Mouse (Mus musculus) hindbrain, embryonic 14.5 days (tissue): ENCODE data around the gene Ptprb. TPM values are rescaled to one million over a fixed set of nuclear protein-coding genes. Genes with fewer than 3 reads are reported as not detected.

Experiments
- ATAC-seq: fragments of 200-750 bp; cut with Nextera tagmentation; 2 replicates; pipeline ENCODE4 v1.8.0; 2017; ENCODE audit warnings: moderate number of reproducible peaks, mild to moderate bottlenecking, moderate TSS enrichment, moderate library complexity; ENCODE audit not compliant: low FRiP score
- DNase-seq: peaks from one replicate; pipeline ENCODE4 v3.0.0-alpha.2; 2015; ENCODE audit warnings: low spot score
- H3K27ac ChIP-seq: fragments of 300-500 bp; sonication (generic); 2 replicates; pipeline ENCODE4 v1.5.1; 2014; ENCODE audit warnings: mild to moderate bottlenecking, moderate library complexity
- H3K27me3 ChIP-seq: fragments of 300-500 bp; sonication (generic); 2 replicates; pipeline ENCODE4 v1.6.1; 2014; ENCODE audit warnings: mild to moderate bottlenecking, low read length, mixed read lengths; ENCODE audit not compliant: control insufficient read depth, insufficient read depth
- H3K36me3 ChIP-seq: fragments of 300-500 bp; sonication (generic); replicated peaks from 2 replicates; pipeline ENCODE4 v1.6.1; 2014; ENCODE audit not compliant: control insufficient read depth, insufficient read depth
- H3K4me1 ChIP-seq: fragments of 300-500 bp; sonication (generic); replicated peaks from 2 replicates; pipeline ENCODE4 v1.6.1; 2014; ENCODE audit warnings: antibody characterized with exemption, low read length, mixed read lengths; ENCODE audit not compliant: control insufficient read depth, insufficient read depth
- H3K4me2 ChIP-seq: fragments of 300-500 bp; sonication (generic); replicated peaks from 2 replicates; pipeline ENCODE4 v1.6.1; 2014; ENCODE audit warnings: mild to moderate bottlenecking, moderate library complexity
- H3K4me3 ChIP-seq: fragments of 300-500 bp; sonication (generic); replicated peaks from 2 replicates; pipeline ENCODE4 v1.5.1; 2014; ENCODE audit warnings: mild to moderate bottlenecking, low read length
- H3K9ac ChIP-seq: fragments of 300-500 bp; sonication (generic); 2 replicates; pipeline ENCODE4 v1.6.1; 2014
- H3K9me3 ChIP-seq: fragments of 300-500 bp; sonication (generic); 2 replicates; pipeline ENCODE4 v1.6.1; 2016; ENCODE audit warnings: low read length; ENCODE audit not compliant: control insufficient read depth
- WGBS: fragments of 180-500 bp; shearing (Covaris S2); extraction: QIAGEN DNeasy Blood & Tissue Kit; methylation state at CpG from one replicate; pipeline ENCODE4 v1.1.7; 2014; 5-methylcytosine and 5-hydroxymethylcytosine counted together
- polyA plus RNA-seq: library from polyadenylated mRNA; unstranded; fragments of >200 nt; fragmentation: Nextera tagmentation; extraction: Ambion mirVana; gene quantifications from 2 replicates; pipeline ENCODE4 v1.2.1, GENCODE M21; 2014

Gene Ptprb
- polyA plus RNA-seq, 1 experiment from 2014 or later, result 5.0 TPM

DNA sequence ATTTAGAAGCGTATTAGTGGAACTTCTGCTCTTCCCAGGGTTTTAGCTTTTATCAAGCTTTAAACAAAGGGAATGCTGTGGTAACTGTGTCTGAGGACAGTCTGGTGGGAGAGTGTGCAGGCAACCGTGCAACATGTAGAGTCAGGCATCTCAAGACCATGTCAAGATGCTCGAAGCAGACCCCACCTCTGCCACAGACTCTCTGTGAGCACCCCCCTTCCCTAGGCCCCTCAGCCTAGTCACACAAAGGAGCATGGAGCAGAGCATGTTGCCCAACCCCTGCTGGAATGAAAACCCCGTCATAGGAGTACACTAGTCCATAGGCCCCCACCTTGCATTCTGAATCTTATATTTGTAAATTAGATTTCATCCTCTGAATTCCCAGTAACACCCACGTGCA lies 13.8 kb upstream of the Ptprb start:
- Histone ChIP-seq H3K36me3 (no peaks in the 10 kb centered on the region), H3K4me1 (no peaks in the 10 kb centered on the region), H3K4me3 (no peak overlapping the region), H3K4me2 (no peak overlapping the region), H3K27ac (0 out of 2 replicates have a peak overlapping the region, but pooled peaks have one; percentile 16), H3K9ac (no peak overlapping the region), H3K27me3 (no peaks in the 10 kb centered on the region), H3K9me3 (no peaks in the 10 kb centered on the region)
- WGBS, result 63% methylated on average over 5 of the region's 5 CpGs
- no peak for DNase-seq
- no peak for ATAC-seq

GRCm38 (mm10) chr10:116264521-116264920 lies 10.8 kb upstream of the Ptprb start:
- DNase-seq, result no peak
- WGBS, result 85% methylated on average over 11 of the region's 11 CpGs
- H3K27me3 ChIP-seq, result no peaks in the 10 kb centered on the region
- no peaks in the 10 kb centered on the region for H3K36me3 ChIP-seq
- no peak overlapping the region for H3K9ac ChIP-seq
- ATAC-seq, result no peak
- no peak overlapping the region for H3K27ac ChIP-seq
- H3K4me2 ChIP-seq, result no peak overlapping the region
- H3K4me1 ChIP-seq, result no peaks in the 10 kb centered on the region
- H3K4me3 ChIP-seq, result no peak overlapping the region
- H3K9me3 ChIP-seq, result no peaks in the 10 kb centered on the region

DNA sequence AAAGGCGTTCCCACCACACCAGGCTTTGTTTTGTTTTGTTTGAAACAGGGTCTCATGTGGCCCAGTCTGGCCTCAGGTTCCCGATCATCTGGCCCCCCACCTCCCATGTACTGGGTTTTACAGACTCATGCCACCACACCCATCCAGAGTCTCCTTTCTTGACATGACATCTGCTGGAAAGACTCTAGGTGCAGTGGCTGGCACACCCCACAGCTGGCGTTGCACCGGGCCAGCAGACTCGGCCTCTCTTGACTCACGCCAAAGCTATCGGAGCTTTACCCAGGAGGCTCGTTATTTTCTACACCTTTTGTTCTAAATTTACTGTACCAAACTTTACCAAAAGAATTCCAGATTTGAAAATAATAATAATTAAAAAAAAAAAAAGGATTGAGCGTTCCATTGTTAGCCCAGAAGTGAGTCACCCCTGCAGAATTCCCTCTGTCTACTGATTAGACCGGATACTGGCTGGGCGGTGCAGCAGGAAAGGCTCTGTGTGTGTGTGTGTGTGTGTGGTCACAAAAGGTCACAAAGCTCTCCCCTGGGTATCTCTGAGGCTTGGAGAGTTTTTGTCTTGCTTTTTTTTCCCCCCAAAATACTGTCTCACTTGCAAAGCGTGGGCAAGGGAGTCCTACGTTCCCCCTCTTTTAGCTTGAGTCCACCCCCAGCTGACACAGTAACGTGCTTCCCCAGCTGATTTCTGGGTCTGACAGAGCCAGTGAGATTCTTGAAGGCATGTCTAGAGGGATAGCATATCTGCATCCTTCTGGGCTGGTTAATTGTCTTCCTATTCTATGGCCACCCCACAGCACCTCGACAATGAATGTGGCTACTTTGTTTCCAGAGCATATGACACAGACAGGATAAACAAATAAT lies 8.5 kb upstream of the Ptprb start:
- no peak overlapping the region for H3K27ac ChIP-seq

DNA sequence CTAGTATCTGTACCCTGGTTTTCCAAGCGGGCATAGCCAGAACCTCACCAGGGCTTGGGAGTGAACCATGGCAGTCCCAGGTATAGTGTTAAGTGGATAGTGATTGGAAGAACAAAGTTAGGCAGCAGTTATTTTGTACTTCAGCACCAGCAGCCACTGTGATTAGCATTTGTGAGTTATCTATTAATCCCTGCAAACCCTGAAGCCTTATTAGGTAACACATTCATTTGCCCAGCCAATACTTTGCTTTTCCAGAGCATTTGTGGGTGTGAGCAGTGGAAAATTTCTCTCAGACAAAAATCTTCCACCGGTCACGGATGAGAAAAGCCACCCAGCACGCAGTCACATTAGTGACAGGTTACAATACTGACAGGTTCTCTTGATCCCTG lies 7.9 kb upstream of the Ptprb start:
- no peak for DNase-seq
- 71% methylated on average over 4 of the region's 4 CpGs for WGBS
- ATAC-seq, result no peak

More for the DNA sequence above, 8.5 kb upstream of the Ptprb start:
- ATAC-seq, result no peak
- Histone ChIP-seq H3K36me3 (no peaks in the 10 kb centered on the region), H3K27me3 (no peaks in the 10 kb centered on the region), H3K9me3 (no peaks in the 10 kb centered on the region), H3K4me1 (no peaks in the 10 kb centered on the region), H3K9ac (no peak overlapping the region), H3K4me2 (no peak overlapping the region), H3K4me3 (no peak overlapping the region)
- DNase-seq, result no peak
- 74% methylated on average over 15 of the region's 15 CpGs for WGBS

DNA sequence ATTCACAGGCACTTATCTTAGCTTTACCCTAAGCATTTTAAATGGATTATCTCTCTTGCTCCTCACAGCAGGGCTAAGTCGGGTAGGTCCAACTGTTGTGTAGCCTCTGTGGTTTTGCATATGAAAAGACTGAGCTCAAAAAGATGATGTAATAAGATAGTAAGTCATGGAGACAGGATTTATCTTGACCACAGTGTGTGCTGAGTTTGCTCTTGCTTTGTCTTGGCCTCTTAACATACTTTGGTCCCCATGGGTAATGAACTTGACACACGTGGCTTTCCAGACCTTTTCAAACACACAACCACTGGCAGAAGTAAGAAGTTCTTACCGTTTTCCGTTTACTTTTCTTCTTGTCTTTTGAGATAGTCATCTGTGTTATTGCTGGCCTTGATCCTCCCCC lies 7.0 kb upstream of the Ptprb start:
- Histone ChIP-seq H3K36me3 (no peaks in the 10 kb centered on the region), H3K9me3 (no peaks in the 10 kb centered on the region), H3K27me3 (no peaks in the 10 kb centered on the region), H3K4me3 (no peak overlapping the region), H3K9ac (no peak overlapping the region), H3K4me1 (no peaks in the 10 kb centered on the region), H3K4me2 (no peak overlapping the region), H3K27ac (no peak overlapping the region)
- 61% methylated on average over 4 of the region's 4 CpGs for WGBS
- ATAC-seq, result no peak
- DNase-seq, result no peak

More for the DNA sequence above, 7.9 kb upstream of the Ptprb start:
- Histone ChIP-seq H3K27me3 (no peaks in the 10 kb centered on the region), H3K27ac (no peak overlapping the region), H3K36me3 (no peaks in the 10 kb centered on the region), H3K4me3 (no peak overlapping the region), H3K9me3 (no peaks in the 10 kb centered on the region), H3K4me2 (no peak overlapping the region), H3K9ac (no peak overlapping the region), H3K4me1 (no peaks in the 10 kb centered on the region)

DNA sequence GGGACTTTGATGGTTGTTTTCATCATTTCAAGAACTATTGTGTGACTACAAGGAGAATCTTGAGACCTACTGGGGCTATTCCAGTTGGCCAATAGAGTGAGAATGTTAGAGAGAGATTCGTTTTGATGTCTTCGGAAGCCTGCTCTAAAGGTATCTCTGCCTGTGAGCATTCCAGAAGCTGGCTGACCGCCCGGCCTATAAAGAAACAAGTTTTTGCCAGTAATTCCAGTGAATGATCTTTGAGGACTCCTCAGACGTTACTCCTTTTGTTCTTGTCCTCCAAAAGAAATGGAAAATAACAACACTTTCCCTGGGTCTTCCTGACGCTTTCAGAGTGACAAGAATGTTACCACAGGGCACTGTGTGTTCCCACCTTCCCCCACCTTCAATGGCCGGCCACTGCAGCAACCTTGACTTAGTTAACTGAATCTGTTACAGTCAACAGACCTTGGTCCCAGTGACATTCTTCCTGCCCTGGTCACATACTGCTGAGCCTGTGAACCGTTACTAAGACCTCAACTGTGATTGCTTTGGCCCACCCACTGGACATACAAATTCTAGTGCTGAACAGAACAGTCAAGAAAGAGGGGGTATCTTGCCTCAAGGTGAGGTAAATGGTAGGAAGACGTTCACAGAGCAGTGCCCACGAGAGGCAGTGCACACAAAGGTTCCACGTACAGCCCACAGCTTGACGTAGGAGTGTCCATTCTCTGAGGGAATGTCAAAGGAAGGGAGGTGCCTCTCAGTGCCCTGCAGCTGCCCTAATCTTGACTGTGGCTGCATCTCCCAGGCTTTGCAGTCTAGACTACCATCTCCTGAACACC lies 4.5 kb upstream of the Ptprb start:
- 80% methylated on average over 12 of the region's 12 CpGs for WGBS
- H3K27ac ChIP-seq, result peak overlapping the region; percentile 51; the same call in 1 of the 2 replicates

DNA sequence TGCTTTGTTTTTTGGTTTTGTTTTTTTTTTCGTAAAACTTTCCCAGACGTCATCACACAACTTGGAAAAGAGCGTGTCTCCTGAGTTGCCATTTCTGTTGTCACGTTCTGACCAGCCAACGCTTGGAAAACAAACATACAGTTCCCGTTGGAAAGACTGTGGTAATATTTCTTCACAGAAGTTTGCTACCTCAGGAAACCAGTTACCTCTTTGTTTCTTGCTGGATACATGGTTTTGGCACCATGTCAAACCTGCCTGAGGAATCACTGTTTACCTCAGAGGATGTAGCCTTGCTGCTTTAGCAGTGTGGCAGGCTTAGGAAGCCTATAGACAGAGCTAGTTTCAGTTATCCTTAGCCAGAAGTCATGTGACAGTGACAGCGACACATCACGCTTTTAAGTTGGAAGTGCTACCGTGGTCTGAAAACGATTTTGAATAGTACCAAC lies 3.8 kb upstream of the Ptprb start:
- no peak for DNase-seq
- H3K4me2 ChIP-seq, result no peak overlapping the region
- H3K4me1 ChIP-seq, result no peaks in the 10 kb centered on the region
- H3K27me3 ChIP-seq, result no peaks in the 10 kb centered on the region
- peak overlapping the region; percentile 51; the same call in 1 of the 2 replicates for H3K27ac ChIP-seq
- ATAC-seq, result no peak
- H3K9me3 ChIP-seq, result no peaks in the 10 kb centered on the region
- H3K9ac ChIP-seq, result no peak overlapping the region
- no peaks in the 10 kb centered on the region for H3K36me3 ChIP-seq
- no peak overlapping the region for H3K4me3 ChIP-seq
- WGBS, result 94% methylated on average over 10 of the region's 10 CpGs

More for the DNA sequence above, 4.5 kb upstream of the Ptprb start:
- no peak overlapping the region for H3K4me3 ChIP-seq
- no peaks in the 10 kb centered on the region for H3K27me3 ChIP-seq
- no peaks in the 10 kb centered on the region for H3K36me3 ChIP-seq
- ATAC-seq (no peak), DNase-seq (no peak)
- H3K4me1 ChIP-seq, result no peaks in the 10 kb centered on the region
- H3K4me2 ChIP-seq, result no peak overlapping the region
- H3K9ac ChIP-seq, result no peak overlapping the region
- no peaks in the 10 kb centered on the region for H3K9me3 ChIP-seq

DNA sequence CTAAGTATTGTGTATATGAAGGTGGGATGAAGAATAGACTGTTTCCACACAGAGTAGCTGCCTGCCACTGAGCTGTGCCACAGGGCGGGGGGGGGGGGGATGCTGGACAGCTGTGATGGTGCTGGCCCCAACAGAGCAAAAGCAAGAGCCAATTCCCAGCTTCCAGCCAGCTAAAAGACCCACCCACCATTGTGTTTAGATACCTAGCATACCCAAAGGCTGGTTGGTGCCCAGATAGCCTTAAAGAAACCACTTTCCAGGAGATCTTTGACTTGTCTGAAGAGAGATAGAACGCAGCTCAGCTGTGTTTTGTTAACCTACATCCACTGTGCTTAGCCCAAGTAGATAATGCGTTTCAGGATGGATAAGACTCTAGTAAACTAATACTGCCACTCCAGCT lies 3.2 kb upstream of the Ptprb start:
- DNase-seq (no peak), ATAC-seq (no peak)
- Histone ChIP-seq H3K9ac (no peak overlapping the region), H3K27ac (no peak overlapping the region), H3K4me1 (no peaks in the 10 kb centered on the region), H3K27me3 (no peaks in the 10 kb centered on the region), H3K36me3 (no peaks in the 10 kb centered on the region), H3K4me3 (no peak overlapping the region), H3K9me3 (no peaks in the 10 kb centered on the region), H3K4me2 (no peak overlapping the region)
- 84% methylated on average over 3 of the region's 3 CpGs for WGBS

GRCm38 (mm10) chr10:116286697-116287344 lies 11.5 kb downstream of the Ptprb start:
- no peaks in the 10 kb centered on the region for H3K4me1 ChIP-seq
- no peaks in the 10 kb centered on the region for H3K9me3 ChIP-seq
- WGBS, result 90% methylated on average over 7 of the region's 7 CpGs
- no peak for ATAC-seq
- DNase-seq, result no peak
- H3K4me3 ChIP-seq, result no peak overlapping the region
- H3K36me3 ChIP-seq, result no peaks in the 10 kb centered on the region
- H3K4me2 ChIP-seq, result no peak overlapping the region
- H3K27ac ChIP-seq, result no peak overlapping the region
- no peak overlapping the region for H3K9ac ChIP-seq
- no peaks in the 10 kb centered on the region for H3K27me3 ChIP-seq
